Mouse (Mus musculus): Measurements from ENCODE around the gene Tuba3a.

DNA sequence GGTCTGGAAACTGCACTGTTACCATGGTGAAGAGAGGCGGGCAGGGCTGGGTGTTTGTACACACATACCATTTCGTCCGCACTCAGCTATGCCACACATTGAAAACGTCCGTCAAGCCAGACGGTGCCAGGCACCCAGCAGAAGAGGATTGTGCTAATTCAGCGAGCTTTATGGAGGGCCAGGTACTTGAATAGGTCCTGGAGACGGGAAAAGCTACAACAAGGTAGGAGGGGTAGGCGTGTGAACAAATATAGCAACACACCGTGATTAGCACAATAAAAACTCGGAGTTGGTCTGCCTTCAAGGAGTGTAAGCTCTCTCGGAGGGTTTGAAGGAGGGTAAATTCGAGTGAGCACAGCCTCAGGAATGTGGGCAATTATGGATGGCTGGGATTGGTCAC lies 37.0 kb upstream of the Tuba3a start:
- no peak for TF ChIP-seq MAFK (IDR thresholded peaks at IDR 0.05; ENCODE audit: insufficient read depth, low read depth, low read length)
- TF ChIP-seq HCFC1 (IDR thresholded peaks at IDR 0.05; ENCODE audit: borderline replicate concordance, insufficient read depth, low read length): no peak

Measured in ES-E14 (cell line).